Mouse (Mus musculus) ovary, adult 18-20 months (tissue): Measurements from ENCODE around the gene Tiparp.

Experiments
- DNase-seq: peaks from one replicate; pipeline ENCODE4 v3.0.0; 2022; ENCODE audit warnings: low spot score, mixed read lengths

Gene Tiparp

DNA sequence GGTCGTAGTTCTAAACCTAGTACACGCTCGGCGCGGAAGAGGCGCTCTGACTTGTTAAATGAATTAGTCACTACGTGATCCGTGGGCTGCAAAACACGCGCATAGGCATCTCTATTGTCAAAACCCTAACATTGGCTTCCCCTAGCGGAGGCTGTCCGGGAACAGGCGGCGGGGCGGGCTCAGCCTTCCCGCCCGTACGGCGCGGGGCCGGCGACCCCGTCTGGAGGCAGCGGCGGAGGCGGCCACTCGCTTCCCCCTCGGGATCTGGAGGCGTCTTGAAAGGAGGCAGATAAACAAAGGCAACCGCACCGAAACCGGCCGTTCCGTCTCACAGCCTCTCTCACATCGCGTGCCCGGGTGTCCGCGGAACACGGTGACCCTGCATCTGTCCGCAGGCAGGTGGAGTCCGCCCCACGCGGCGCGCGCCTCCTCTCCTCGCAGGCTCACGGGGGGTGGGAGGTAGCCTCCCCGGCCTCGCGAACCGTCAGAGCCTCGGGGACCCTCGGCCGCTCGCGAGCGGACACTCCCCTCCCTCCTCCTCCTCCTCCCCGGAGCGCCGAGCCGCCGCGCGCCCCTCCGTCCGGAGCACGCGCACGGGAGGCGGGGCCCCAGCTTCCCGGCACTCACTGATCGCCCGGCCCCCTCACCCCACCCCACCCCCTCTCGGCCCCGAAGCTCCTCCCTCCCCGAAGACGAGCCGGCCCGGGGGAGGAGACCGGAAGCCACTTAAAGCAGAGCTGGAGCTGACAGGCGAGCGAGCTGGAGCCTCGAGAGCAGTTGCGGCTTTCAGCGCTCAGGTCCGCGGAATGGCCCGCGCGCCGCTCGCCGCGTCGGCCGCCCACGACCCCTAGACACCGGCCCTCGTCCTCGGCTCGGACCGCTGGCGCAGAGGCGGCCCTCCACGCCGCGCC, at the start of gene Tiparp:
Gene Tiparp, plus strand, starts transcription at position 720 of the 911 bp plus-strand sequence.
- DNase-seq: peak; percentile 92

DNA sequence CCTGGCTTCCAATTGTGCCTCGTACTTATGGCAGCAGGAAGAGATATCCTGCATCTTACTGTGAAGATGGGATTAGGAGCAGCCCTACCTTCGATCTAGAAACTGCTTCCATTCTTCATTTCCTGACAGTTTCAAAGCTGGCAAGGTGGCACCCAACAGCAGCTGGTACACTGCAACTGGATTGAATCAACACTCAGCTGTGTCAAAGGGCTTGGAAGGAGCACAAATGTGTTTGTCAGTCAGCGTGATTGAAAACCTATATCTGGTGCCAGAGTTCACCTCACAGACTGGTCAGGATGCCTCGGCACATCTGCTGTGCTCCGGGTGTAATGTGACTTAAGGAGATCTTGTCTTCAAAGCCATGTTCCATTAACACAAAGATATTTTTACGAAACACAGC, 47.5 kb upstream of the Tiparp start:
- no peak for DNase-seq

DNA sequence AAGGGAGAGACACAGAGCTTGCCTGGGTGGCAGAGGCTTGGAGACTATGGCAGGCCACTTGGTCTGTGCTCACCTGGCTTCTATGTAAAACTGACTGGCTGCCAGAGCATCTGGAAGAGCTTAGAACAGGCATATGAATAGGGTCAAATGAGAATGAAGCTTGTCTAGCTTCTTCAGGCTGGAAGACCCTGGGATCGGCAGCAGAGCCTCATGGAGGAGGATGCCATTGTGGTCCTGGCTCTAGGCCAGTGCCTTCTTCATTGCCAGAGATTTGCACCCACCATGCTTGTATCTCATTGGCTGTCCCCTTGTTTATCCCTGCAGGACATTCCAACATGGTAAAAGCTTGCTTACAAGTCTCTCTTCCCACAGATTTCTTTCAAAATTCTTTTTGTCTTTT, 45.9 kb upstream of the Tiparp start:
- DNase-seq: no peak

DNA sequence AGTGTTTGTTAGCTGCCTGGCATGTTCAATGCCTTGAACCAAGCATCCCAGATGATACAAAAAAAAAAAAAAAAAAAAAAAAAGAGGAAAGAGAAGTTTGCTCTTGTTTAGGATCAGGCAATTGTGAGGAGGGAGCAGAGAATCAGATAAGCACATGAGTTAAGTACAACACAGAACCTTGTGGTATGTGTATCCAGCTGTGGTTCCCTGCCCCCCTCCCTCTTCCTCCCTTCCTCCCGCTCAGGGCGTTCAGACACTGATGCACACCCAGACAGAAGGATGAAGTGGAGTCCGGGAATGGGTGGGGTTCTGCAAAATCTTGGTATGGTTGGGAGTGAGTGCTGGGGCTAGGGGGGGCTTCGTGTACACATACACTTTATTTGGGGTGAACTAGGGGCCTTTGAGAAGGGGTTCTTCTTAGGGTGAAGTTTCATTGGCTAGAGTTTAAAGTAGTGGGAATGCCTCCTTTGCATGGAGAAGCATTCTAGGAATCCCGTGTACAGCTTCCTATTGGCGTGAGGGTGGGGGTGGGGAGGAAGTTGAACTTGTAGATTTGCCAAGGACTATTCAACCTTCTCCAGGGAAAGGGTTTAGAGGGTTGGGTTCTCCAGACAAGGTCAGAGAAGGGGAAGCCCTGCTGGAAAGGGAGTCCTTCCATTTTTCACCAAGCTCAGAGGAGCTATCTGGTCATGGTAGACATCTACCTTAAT, 45.4 kb upstream of the Tiparp start:
- no peak for DNase-seq

DNA sequence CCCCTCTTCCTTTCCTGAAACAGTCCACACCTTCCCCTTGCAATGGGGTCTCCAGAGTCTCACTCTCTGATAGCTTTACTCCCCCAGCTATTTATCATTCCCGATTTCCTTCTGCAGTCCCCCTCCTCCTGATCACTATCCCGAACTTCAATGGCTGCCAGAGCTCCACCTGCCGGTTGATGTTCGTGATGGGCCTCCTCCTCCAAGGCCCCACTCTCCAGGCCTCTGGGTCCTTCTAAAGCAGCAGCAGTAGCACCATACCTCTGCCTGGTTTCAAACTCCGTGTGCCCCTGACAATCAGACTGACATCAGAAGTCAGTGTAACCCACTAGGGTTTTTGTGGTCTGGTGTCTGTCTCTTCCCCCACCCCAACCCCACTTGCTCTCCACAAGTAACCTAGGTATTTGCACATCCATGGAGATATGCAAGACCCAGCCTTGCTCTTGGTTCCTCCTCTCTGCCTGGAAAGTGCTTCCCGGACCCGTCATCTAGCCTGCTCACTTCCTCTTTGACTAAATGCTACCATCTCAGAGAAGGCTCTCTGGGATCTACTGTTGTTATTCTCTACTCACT, 44.0 kb upstream of the Tiparp start:
- no peak for DNase-seq

DNA sequence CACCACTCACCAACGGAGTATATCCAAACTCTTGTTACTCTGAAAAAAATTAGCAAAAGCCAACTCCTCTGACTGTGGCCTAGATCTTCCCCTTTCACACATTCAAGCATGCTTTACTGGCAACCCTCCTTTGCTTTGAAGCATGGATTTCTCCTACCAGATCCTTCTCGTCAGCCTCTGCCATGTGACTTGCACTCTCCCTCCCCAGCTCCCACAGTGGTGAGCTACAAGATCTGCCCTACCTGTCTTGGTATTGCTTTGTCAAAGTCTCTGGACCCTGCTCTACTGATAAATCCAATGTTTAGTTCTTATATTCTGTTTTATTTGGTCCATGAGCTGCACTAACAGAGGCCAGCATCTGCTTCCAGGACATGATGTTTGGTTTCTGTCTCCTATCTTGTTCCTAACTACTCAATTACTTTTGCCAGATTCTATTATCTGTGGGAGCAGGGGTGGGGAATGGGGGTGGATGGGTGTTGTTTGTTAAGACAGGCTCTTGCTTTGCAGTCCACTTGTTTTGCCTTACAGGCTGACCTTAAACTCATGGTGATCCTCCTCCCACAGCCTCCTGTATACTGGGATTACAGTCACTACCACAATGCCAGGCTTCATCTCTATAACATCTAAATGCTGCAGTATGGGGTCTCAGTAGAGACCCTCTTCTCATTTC, 40.7 kb upstream of the Tiparp start:
- peak; percentile 60 for DNase-seq

DNA sequence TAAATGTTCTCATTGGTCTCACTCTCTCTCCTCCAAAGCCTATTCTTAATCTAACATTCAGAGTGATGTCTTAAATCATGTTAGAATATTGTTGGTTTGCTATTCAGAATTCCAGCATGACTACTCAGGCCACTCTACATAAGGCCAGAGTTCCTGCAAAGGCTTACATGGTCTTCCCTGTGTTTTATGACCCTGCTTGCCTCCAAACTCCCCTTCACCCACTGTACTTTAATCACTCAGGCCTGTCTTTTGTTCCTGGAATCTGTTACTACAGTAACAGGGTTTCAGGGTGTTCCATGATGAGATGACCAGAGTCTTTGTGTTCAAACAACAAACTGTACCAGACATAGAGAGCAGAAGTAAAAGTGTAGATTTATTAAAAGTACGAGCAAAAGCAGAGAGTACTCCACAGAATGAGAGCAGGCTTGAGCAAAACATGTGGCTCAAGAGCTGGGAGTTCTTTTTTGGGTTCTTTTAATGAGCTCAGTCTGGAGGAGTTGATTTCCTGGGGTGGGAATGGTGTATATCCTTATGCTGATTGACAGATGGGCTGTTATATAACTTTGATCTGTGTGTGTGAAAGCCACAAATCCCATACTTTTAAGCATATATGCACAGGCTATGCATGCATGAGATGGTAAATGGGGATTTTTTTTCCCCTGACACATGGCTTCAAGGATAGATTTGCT, 39.5 kb upstream of the Tiparp start:
- DNase-seq: no peak

DNA sequence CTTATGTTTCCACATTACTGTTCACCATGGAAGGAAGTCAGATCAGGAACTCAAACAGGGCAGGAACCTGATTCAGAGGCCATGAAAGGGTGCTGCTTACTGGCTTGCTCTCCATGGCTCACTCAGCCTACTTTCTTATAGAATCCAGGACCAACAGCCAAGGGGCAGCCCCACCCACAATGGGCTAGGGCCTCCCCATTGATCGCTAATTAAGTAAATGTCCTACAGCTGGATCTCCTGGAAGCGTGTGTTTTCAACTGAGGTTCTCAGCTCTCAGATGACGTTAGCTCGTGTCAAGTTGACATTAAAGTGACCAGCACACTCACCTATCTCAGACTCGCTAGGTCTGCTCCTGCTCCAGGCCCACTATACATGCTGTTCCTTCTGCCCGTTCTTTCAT, 38.6 kb upstream of the Tiparp start:
- DNase-seq: no peak

DNA sequence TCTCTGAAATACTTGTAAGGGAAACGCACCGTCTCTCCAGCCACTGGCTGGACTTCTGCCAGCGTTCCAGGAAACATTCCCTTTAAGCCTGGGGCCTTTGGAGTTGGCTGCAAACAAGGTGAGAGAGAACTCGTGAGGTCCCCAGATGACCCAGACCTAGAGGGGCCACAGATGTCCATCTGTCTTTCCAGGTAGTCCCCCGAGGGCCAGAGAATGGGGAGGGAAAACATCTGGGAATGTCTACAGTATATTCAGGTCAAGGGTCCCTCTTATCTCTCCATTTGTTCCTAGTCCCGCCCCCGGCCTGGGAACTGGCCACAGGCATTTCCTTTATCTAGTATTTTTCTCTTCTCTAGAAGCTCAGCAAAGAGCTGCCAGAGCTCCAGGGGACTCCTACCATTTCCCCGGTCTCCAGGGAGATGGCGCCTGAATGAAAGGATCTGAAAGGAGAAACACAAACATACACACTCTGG, 33.9 kb upstream of the Tiparp start:
- DNase-seq: peak; percentile 71

DNA sequence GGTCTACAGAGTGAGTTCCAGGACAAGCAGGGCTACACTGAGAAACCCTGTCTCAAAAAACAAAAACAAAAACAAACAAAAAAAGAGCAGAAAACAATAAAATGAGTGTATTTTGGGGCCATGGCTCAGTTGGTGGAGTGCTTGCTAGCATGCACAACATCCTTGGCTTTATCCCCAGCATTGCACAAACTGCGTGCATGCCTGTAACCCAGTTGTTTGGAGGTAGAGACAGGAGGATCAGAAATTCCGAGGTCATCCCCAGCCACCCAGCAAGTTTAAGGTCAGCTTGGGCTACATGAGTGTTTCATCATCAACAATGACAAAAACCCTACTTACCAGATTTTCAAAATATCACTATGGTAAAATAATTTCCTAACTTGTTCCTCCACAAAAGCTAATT, 20.4 kb upstream of the Tiparp start:
- DNase-seq: no peak

DNA sequence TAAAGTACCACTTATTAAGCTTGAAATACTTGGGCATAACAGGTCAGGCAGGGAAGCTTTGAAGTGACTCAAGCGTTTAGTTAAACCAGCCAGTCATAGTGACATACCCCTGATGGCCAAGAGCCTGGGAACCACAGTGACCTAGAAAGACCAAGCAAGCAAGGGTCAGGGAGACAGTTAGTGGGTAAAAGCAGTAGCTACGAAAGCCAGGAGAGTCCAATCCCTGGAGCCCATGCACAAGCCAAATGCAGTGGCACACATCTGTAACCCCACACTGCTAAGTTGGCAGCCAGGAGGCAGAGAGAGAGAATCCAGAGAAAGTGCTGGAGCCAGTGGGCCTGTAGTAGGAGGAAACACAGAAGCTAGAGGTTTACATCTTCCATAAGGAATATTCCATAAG, 17.6 kb upstream of the Tiparp start:
- DNase-seq: no peak

DNA sequence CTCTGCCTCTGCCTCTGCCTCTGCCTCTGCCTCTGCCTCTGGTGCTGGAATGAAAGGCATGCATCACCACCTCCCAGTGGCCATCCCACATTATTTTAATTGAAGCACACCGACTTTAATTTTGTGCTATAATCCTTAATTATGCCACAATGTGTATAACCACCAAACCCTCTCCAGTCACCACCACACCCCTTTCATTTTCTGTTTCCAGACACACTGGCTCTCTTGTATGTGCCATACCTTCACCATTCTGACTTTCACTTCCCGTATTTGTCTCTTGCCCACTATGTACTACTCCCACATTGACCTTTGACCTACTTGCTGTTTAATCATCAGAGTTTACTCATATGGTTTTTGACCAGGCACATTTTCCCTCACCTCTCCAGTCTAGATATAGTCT, 12.5 kb upstream of the Tiparp start:
- no peak for DNase-seq

DNA sequence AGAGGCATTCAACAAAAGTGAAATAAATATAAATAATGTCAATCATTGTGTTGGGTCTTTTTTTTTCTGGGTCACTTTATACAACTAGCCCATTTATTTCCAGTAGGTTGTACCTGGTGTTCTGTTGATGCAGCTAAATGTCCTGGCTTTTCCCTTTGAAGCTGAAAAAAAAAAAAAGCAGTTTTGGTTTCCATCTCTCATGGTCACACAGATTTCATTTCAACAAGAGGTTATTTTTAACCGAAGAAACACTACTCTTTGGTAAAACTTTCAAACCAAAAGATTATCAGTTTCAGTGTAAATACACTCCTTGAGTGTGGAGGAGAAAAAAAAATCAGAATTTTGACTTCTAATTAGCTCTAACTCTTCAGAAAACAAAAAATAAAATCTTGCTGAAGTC, 11.7 kb upstream of the Tiparp start:
- DNase-seq: no peak

DNA sequence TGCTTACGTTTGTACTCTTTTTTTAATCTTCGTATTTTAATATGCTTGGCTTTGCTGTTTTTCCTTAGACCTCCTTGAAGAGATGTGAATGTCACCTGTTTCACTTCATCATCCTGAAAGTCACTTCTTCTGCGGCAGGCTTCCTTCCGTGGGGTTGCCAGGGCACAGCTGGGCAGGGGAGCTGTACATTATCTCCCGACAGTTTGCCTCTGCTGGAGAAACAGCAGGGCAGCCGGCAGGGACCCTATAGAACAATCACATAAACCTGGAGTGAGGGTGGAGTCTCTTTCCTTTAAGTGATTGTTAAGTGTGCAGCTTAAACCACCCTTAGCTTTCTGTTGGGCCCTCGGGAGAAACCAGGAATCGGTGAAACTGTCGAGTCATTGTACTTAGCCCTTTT, 11.1 kb upstream of the Tiparp start:
- no peak for DNase-seq

DNA sequence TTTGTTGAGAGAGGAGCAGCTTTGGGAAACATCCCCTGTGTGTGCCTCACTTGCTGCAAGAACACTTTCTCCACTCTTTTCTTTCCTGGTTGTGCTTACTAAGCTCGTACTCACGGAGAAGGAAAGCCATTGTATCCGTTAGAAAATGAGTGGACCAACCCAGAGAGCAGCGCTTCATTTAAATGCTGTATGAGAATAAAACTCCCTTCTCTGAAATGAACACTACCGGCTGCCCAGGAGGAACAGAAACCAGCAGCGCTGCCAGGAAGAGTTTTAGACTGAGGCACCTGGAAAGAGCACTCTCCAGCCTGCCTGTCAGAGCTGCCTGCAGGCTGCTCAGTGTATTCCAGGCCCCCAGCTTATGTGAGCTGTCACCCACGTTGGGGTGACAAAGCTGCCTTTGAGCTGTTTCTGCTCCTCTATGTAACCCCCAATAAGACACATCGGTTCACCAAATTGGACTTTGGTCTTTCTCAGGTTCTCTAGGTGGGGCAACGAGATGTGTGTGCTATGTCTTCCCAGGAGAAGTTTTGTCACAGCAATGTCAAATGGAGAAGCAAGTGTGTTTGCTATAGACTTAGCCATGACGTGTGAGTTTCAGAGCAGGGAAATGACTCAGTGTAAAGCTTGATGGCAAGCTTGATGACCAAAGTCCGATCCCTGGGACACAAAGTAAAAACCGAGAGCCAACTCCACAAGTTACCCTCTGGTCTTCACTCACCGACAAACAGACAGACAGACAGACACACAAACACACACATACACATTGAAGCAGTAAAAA, 10.3 kb upstream of the Tiparp start:
- no peak for DNase-seq

DNA sequence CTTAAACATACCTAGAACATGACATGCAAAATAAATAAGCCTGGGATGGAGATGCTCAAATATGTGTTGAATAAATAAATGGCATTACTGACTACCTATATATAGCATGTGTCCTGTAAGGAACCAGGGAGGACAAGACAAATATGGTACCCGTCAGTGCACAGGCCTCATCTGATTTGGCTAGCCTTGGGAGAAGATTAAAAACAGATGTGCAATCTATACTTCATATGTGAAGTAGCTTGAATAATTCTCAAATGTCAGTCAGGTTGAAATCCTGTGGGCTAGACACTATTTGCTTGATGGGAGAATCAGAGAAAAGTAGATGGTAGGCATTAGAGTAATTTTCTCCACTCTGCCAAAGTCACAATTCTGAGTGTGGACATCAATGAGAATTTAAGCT, 6.8 kb upstream of the Tiparp start:
- DNase-seq: no peak

DNA sequence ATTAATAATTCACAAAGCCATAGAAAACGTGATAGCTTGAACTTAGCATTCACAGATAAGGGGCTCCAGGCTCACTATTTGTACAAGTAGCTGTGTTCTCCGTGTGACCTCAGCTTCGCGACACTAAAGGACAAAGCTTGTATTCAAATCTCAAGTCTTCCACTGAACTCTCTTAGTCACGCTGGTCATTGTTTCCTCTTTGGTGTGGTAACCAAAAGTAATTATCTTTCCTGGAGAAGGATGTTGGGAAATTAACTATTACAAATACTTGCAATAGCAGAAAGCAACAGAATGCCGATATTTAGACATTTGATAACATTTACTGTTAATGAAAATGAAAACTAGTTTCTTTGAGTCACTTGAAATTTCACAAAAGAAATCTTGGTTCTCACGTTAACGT, 4.8 kb upstream of the Tiparp start:
- no peak for DNase-seq

DNA sequence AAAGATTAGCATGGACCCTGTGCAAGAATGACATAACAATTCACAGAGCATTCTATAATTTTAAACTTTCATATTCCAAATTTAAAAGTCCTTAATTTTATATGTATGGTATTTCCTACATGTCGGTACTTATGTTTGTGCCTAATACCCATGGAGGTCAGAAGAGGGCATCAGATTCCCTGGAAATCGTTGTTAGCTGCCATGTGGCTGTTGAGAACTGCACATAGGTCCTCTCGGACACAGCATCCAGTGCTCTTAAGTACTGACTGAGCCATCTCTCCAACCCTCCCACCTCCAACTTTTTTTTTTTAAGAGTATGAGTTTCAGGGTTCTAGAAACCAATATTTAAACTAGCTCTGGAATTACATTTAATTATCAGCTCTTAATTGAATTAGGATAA, 2.5 kb upstream of the Tiparp start:
- DNase-seq: no peak

DNA sequence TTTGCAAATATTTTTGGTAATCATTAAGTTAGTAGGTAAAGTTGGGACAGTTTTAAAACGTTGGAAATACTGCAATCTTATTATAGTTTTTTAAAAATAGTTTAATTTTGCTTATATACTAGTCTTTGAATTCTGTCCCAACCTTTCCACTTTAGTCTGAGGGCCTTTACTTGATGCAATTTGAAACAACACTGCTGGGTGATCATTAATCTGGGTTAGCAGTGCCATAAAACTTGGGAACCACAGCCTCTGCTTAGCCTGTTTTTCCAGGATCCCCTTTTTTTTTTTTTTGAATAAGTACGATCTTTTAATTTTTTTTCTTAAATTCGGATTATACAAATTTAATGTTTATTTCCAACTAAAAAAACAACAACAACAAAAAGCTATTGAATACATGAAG, 1.0 kb upstream of the Tiparp start:
- no peak for DNase-seq

DNA sequence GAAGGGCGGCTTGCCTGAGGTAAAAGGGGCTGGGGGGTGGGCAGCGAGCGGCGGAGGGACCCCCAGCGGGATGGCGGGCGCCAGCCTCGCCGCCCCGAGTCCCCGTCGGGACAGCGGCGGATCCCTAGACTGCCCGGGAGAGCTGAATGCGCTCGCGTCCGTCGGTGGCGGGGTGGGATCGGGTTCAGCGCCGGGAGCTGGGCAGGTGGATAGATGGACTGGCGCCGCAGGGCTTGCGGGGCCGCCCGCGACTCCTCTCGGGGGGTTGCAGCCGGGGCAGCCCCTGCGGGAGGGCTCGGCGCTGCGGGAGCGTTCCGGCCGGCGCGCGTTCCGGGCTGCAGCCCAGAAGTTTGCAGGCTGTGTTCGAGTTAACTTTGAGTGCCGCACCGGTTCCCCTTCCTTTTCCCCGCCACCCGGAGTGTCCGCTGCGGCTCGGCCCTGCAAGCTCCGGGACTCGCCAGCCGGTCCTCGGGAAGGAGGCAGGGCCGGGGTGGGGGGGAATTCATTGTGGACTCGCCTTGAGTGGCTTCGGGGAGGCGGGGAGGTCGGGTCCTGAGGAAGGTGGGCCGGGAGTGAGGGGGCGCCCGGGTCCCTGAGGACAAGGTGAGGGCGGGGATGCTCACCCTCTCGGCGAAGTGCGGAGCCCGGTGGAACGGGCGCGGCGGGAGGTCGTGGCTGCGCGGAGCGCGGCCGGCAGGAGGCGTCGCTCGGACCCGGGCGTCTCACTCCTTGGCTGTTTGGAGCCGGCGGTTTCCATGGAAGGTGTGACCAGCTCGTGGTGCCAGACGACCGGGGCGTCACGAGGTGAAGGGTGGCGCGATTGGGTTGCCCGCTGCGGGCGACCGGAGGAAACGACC, 632 bp downstream of the Tiparp start:
- DNase-seq: peak; percentile 41
